Mouse (Mus musculus) forebrain, embryonic 14.5 days (tissue): Measurements from ENCODE around the gene Aen. TPM values are rescaled to one million over a fixed set of nuclear protein-coding genes. Genes with fewer than 3 reads are reported as not detected.

Source experiments
- ATAC-seq: fragments of 200-750 bp; cut with Nextera tagmentation; 2 replicates; pipeline ENCODE4 v1.8.0; 2017; ENCODE audit warnings: mild to moderate bottlenecking, moderate library complexity
- DNase-seq: peaks from one replicate; pipeline ENCODE4 v3.0.0-alpha.2; 2015; ENCODE audit warnings: low spot score
- H3K27ac ChIP-seq: fragments of 300-500 bp; sonication (generic); 2 replicates; pipeline ENCODE4 v1.5.1; 2014; ENCODE audit warnings: low read depth, mild to moderate bottlenecking, control low read depth, low read length, moderate library complexity
- H3K27me3 ChIP-seq: fragments of 300-500 bp; sonication (generic); replicated peaks from 2 replicates; pipeline ENCODE4 v1.6.1; 2014; ENCODE audit warnings: low read length, control low read depth, mixed read lengths; ENCODE audit not compliant: control insufficient read depth, insufficient read depth
- H3K36me3 ChIP-seq: fragments of 300-500 bp; sonication (generic); 2 replicates; pipeline ENCODE4 v1.6.1; 2014; ENCODE audit warnings: low read length, control low read depth; ENCODE audit not compliant: control insufficient read depth, insufficient read depth
- H3K4me1 ChIP-seq: fragments of 300-500 bp; sonication (generic); 2 replicates; pipeline ENCODE4 v1.6.1; 2014; ENCODE audit warnings: antibody characterized with exemption, low read length, control low read depth; ENCODE audit not compliant: control insufficient read depth, insufficient read depth
- H3K4me2 ChIP-seq: fragments of 300-500 bp; sonication (generic); 2 replicates; pipeline ENCODE4 v1.6.1; 2014; ENCODE audit warnings: mild to moderate bottlenecking, control low read depth, low read length
- H3K4me3 ChIP-seq: fragments of 300-500 bp; sonication (generic); 2 replicates; pipeline ENCODE4 v1.5.1; 2014; ENCODE audit warnings: low read depth, low read length, control low read depth
- H3K9ac ChIP-seq: fragments of 300-500 bp; sonication (generic); 2 replicates; pipeline ENCODE4 v1.6.1; 2014; ENCODE audit warnings: mild to moderate bottlenecking, low read length, control low read depth, moderate library complexity
- H3K9me3 ChIP-seq: fragments of 300-500 bp; sonication (generic); replicated peaks from 2 replicates; pipeline ENCODE4 v1.6.1; 2016; ENCODE audit warnings: low read length, control low read depth, mixed read lengths; ENCODE audit not compliant: control insufficient read depth
- WGBS: fragments of 180-500 bp; shearing (Covaris S2); extraction: QIAGEN DNeasy Blood & Tissue Kit; methylation state at CpG from one replicate; pipeline ENCODE4 v1.1.7; 2014; 5-methylcytosine and 5-hydroxymethylcytosine counted together
- polyA plus RNA-seq: library from polyadenylated mRNA; unstranded; fragments of >200 nt; fragmentation: Nextera tagmentation; extraction: Ambion mirVana; gene quantifications from 2 replicates; pipeline ENCODE4 v1.2.1, GENCODE M21; 2014

Gene Aen
- polyA plus RNA-seq, 1 experiment from 2014 or later = 42.2 TPM

- H3K9ac ChIP-seq = no peak overlapping the region
- H3K36me3 ChIP-seq = no peaks in the 10 kb centered on the region
- no peaks in the 10 kb centered on the region for H3K4me1 ChIP-seq
- H3K27me3 ChIP-seq = no peaks in the 10 kb centered on the region
- WGBS = 80% methylated on average over 7 of the region's 7 CpGs
- no peak overlapping the region for H3K4me3 ChIP-seq
- no peak for DNase-seq
- no peak overlapping the region for H3K27ac ChIP-seq
- no peaks in the 10 kb centered on the region for H3K9me3 ChIP-seq
- ATAC-seq = no peak
- H3K4me2 ChIP-seq = no peak overlapping the region
These were observed 26.9 kb downstream of the Aen start for GRCm38 (mm10) chr7:78922506-78922905.

- Histone ChIP-seq H3K27ac (no peak overlapping the region), H3K27me3 (no peaks in the 10 kb centered on the region), H3K4me3 (no peak overlapping the region), H3K9ac (no peak overlapping the region), H3K4me1 (no peaks in the 10 kb centered on the region), H3K9me3 (no peaks in the 10 kb centered on the region), H3K36me3 (no peaks in the 10 kb centered on the region), H3K4me2 (no peak overlapping the region)
- peak; percentile 90 for DNase-seq
- 6% methylated on average over 6 of the region's 6 CpGs for WGBS
- peak; percentile 74 for ATAC-seq
These were observed 28.6 kb downstream of the Aen start for GRCm38 (mm10) chr7:78924300-78924699.

- no peak overlapping the region for H3K9ac ChIP-seq
- H3K4me1 ChIP-seq = no peaks in the 10 kb centered on the region
- ATAC-seq = peak; percentile 54
- no peak overlapping the region for H3K4me3 ChIP-seq
- H3K36me3 ChIP-seq = no peaks in the 10 kb centered on the region
- WGBS = 72% methylated on average over 7 of the region's 7 CpGs
- DNase-seq = no peak
- H3K27ac ChIP-seq = no peak overlapping the region
- no peaks in the 10 kb centered on the region for H3K9me3 ChIP-seq
- H3K4me2 ChIP-seq = no peak overlapping the region
- no peaks in the 10 kb centered on the region for H3K27me3 ChIP-seq
These were observed 29.1 kb downstream of the Aen start for GRCm38 (mm10) chr7:78924796-78925195.

- Histone ChIP-seq H3K9me3 (no peaks in the 10 kb centered on the region), H3K4me3 (no peak overlapping the region), H3K4me2 (no peak overlapping the region), H3K9ac (no peak overlapping the region), H3K27me3 (no peaks in the 10 kb centered on the region), H3K4me1 (no peaks in the 10 kb centered on the region), H3K27ac (no peak overlapping the region), H3K36me3 (no peaks in the 10 kb centered on the region)
- ATAC-seq (no peak), DNase-seq (no peak)
- 81% methylated on average over 7 of the region's 7 CpGs for WGBS
These were observed 30.0 kb downstream of the Aen start for GRCm38 (mm10) chr7:78925680-78926079.

- Histone ChIP-seq H3K27ac (no peak overlapping the region), H3K36me3 (no peaks in the 10 kb centered on the region), H3K4me1 (no peaks in the 10 kb centered on the region), H3K9me3 (no peaks in the 10 kb centered on the region), H3K9ac (no peak overlapping the region), H3K4me2 (no peak overlapping the region), H3K27me3 (no peaks in the 10 kb centered on the region), H3K4me3 (no peak overlapping the region)
- WGBS = 73% methylated on average over 9 of the region's 9 CpGs
- DNase-seq (no peak), ATAC-seq (no peak)
These were observed 30.5 kb downstream of the Aen start for GRCm38 (mm10) chr7:78926156-78926555.

GRCm38 (mm10) chr7:78927266-78927665 lies 31.6 kb downstream of the Aen start:
- Histone ChIP-seq H3K4me3 (no peak overlapping the region), H3K4me2 (no peak overlapping the region), H3K9me3 (no peaks in the 10 kb centered on the region), H3K36me3 (no peaks in the 10 kb centered on the region), H3K27ac (no peak overlapping the region), H3K9ac (no peak overlapping the region), H3K4me1 (no peaks in the 10 kb centered on the region), H3K27me3 (no peaks in the 10 kb centered on the region)
- DNase-seq = no peak
- 82% methylated on average over 3 of the region's 3 CpGs for WGBS
- ATAC-seq = no peak

DNA sequence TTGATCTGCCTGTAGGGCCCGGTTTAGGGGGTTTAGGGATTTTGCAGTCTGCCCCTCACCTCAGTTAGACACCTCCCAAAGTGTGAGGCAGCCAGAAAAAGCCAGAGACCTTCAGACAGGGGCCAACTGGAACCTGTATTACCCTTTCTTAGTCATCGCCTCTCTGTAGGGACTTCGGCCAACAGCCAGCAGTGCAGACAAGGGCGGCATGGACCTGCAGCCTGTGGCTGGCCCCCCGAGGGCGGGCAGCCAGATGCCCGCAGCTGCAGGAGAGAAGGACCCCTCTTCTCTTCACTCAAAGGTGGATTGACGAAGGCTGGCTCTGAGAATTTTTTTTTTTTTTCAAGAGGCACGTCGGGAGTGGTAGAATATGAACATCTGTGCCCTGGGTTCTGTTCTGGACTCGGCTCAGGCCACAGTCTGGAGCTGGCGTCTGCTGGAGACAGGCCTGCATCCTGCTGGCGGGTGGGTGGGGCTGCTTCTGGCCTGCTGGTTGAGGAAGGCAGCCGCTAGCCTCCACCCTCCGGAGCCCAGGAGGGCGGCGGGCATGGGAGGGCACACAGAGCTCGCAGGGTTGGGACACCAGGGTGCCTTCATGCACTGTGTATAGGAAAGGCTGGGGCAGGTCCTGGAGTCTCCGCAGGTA lies 43.4 kb downstream of the Aen start:
- no peak overlapping the region for H3K27ac ChIP-seq
- 65% methylated on average over 19 of the region's 19 CpGs for WGBS
- no peaks in the 10 kb centered on the region for H3K36me3 ChIP-seq
- no peak overlapping the region for H3K4me3 ChIP-seq
- no peak overlapping the region for H3K9ac ChIP-seq
- DNase-seq = no peak
- H3K4me2 ChIP-seq = no peak overlapping the region
- no peaks in the 10 kb centered on the region for H3K4me1 ChIP-seq
- H3K9me3 ChIP-seq = no peaks in the 10 kb centered on the region
- ATAC-seq = no peak
- no peaks in the 10 kb centered on the region for H3K27me3 ChIP-seq

DNA sequence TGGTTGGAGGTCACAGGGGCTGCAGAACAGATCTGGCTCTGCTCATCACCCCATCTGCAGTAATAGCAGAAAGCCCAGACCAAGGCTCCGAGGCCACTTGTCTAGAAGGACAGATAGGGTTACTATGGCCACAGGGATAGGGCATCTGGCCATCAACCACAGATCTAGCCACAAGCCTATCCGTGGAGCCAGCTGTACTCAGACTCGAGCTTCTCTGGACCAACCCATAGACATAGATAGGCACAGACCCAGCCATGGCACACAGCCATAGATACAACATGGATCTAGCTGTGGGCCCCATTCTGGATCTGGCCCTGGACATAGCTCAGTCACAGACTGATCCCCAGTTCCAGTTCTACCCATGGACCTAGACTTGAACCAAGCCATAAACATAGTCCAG lies 45.3 kb downstream of the Aen start:
- H3K9ac ChIP-seq = no peak overlapping the region
- no peak overlapping the region for H3K4me2 ChIP-seq
- no peaks in the 10 kb centered on the region for H3K36me3 ChIP-seq
- no peaks in the 10 kb centered on the region for H3K27me3 ChIP-seq
- H3K4me1 ChIP-seq = no peaks in the 10 kb centered on the region
- ATAC-seq (no peak), DNase-seq (no peak)
- WGBS = 91% methylated on average over 3 of the region's 3 CpGs
- H3K27ac ChIP-seq = no peak overlapping the region
- H3K9me3 ChIP-seq = no peaks in the 10 kb centered on the region
- H3K4me3 ChIP-seq = no peak overlapping the region

DNA sequence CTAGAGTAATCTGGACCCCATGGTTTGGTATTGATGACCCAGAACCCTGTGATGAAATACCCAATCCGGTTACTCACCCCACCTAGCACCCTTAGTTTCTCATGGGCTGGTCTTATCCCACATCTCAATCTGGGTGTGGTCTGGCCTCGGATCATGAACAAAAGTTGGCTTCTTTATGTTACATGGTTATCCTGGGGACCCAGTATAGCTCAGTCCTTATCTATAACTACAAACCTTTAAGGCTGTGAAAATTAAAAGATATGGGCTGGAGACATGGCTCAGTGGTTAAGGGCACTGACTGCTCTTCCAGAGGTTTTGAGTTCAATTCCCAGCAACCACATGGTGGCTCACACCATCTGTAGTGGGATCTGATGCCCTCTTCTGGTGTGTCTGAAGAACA lies 46.9 kb downstream of the Aen start:
- H3K4me2 ChIP-seq = no peak overlapping the region
- H3K27me3 ChIP-seq = no peaks in the 10 kb centered on the region
- ATAC-seq (no peak), DNase-seq (no peak)
- no peaks in the 10 kb centered on the region for H3K4me1 ChIP-seq
- H3K27ac ChIP-seq = no peak overlapping the region
- H3K9ac ChIP-seq = no peak overlapping the region
- no peaks in the 10 kb centered on the region for H3K36me3 ChIP-seq
- H3K9me3 ChIP-seq = no peaks in the 10 kb centered on the region
- no peak overlapping the region for H3K4me3 ChIP-seq
- WGBS = 94% methylated on average over 2 of the region's 2 CpGs
